8 mouse cellular contexts compared by ENCODE assay signal in genomic region chr8:94917352-94917751, GRCm38 (mm10). TPM values are rescaled to one million over a fixed set of nuclear protein-coding genes. Genes with fewer than 3 reads are reported as not detected.
A peak's percentile ranks its signal among the peaks of the same experiment; 100 is the strongest.
DNase-seq lines count a peak whose midpoint lies in the region; ATAC-seq and TF ChIP-seq lines count a peak whose summit lies in the region.

No protein-coding gene starts in this region.

- POLR2A ChIA-PET in Patski (lab: Charles Lee): interaction anchor here (1.2 kb wide), 1 partner anchor 65 kb away, joined by 3 read pairs; no protein-coding TSS in a partner anchor

- in situ Hi-C loops in Patski (cut with MboI; ENCODE audit: low pct_unique_long_range_greater_than_20kb): no loop called here

- peaks cover 52% of the 10 kb centered on the region for H3K4me1 ChIP-seq in hindbrain, embryonic 13.5 days (replicated peaks)

- no peak for TF ChIP-seq CTCF in Patski (IDR thresholded peaks at IDR 0.05)

- H3K9ac ChIP-seq in hindbrain, embryonic 13.5 days: peak overlapping the region; percentile 70

- CTCF ChIA-PET in Patski (lab: Charles Lee): interaction anchor here (0.8 to 1.5 kb wide), 5 partner anchors 10 to 79 kb away, joined by 3 to 6 read pairs (median 3); no protein-coding TSS in a partner anchor

- 0% methylated on average over 26 of the region's 27 CpGs for WGBS in hindbrain, embryonic 13.5 days

- peak overlapping the region; percentile 51 for H3K4me3 ChIP-seq in hindbrain, embryonic 13.5 days

- H3K9me3 ChIP-seq in hindbrain, embryonic 13.5 days: no peaks in the 10 kb centered on the region

- H3K27me3 ChIP-seq in Patski: no peaks in the 10 kb centered on the region
- H3K27me3 ChIP-seq in hindbrain, embryonic 13.5 days: peaks cover 73% of the 10 kb centered on the region

- peak; percentile 71 for DNase-seq in Patski (ENCODE audit: low read depth, low spot score)
- DNase-seq in cerebellum, adult 9-10 months: peak; percentile 17
- peak; percentile 76 to 78 for DNase-seq in frontal cortex, postnatal 14 days (ENCODE audit: low spot score in 2 of 2)
- DNase-seq in left cerebral cortex, adult 18-20 months (ENCODE audit: low spot score in 2 of 2): peak; percentile 50 to 63
- peak; percentile 97 to 98 for DNase-seq in lung, postnatal 4 days
- DNase-seq in right cerebral cortex, adult 18-20 months: peak; percentile 72
- DNase-seq in urinary bladder, postnatal 14 days (ENCODE audit: low spot score): peak; percentile 95

- peak overlapping the region; percentile 79 for H3K4me2 ChIP-seq in hindbrain, embryonic 13.5 days

- H3K36me3 ChIP-seq in hindbrain, embryonic 13.5 days: no peaks in the 10 kb centered on the region

- peak overlapping the region; percentile 52; the same call in 1 of the 2 replicates for H3K27ac ChIP-seq in hindbrain, embryonic 13.5 days

- peak; percentile 95 for ATAC-seq in Patski
- peak; percentile 82 for ATAC-seq in hindbrain, embryonic 13.5 days (ENCODE audit: low FRiP score)

RNA-seq across cellular contexts. Expression of gene Ccdc102a, which starts 0.5 kb away (rescaled TPM):
- polyA plus RNA-seq in Patski (2021): 39.7 TPM
- polyA plus RNA-seq in hindbrain, embryonic 13.5 days (2015; fragmentation: Nextera tagmentation; extraction: Ambion mirVana): 6.3 and 7.8 TPM in 2 replicates
- 1 to 10 TPM; 1.5 to 1.9 TPM for total RNA-seq in left cerebral cortex, adult 18-20 months (2021)

RNA-seq across cellular contexts. Expression of gene Adgrg5, which starts 6.1 kb away (rescaled TPM):
- not detected for polyA plus RNA-seq in Patski (2021)
- polyA plus RNA-seq in hindbrain, embryonic 13.5 days (2015; fragmentation: Nextera tagmentation; extraction: Ambion mirVana): not detected in 2 replicates
- total RNA-seq in left cerebral cortex, adult 18-20 months (2021): not detected

RNA-seq across cellular contexts. Expression of gene Dok4, which starts 41.2 kb away (rescaled TPM):
- polyA plus RNA-seq in Patski (2021): 46.4 TPM
- 58.0 and 59.0 TPM in 2 replicates for polyA plus RNA-seq in hindbrain, embryonic 13.5 days (2015; fragmentation: Nextera tagmentation; extraction: Ambion mirVana)
- 10 to 100 TPM; 18.6 to 20.9 TPM for total RNA-seq in left cerebral cortex, adult 18-20 months (2021)

RNA-seq across cellular contexts. Expression of gene Adgrg1, which starts 57.2 kb away (rescaled TPM):
- polyA plus RNA-seq in Patski (2021): 294 TPM
- 158 and 162 TPM in 2 replicates for polyA plus RNA-seq in hindbrain, embryonic 13.5 days (2015; fragmentation: Nextera tagmentation; extraction: Ambion mirVana)
- total RNA-seq in left cerebral cortex, adult 18-20 months (2021): 10 to 100 TPM; 81.2 to 81.3 TPM

Comparison
In these comparisons a context has a peak if more than half of its experiments do, and no peak if none do; other contexts are left out.
1. Peak in every context shown above with its lines: DNase-seq, ATAC-seq, H3K4me3 ChIP-seq and H3K27ac ChIP-seq.
2. DNase-seq: peak in every context shown above with its lines; median percentile 98 in lung, postnatal 4 days; 95 in urinary bladder, postnatal 14 days; 77 in frontal cortex, postnatal 14 days; 72 in right cerebral cortex, adult 18-20 months; 71 in Patski; 56 in left cerebral cortex, adult 18-20 months; 17 in cerebellum, adult 9-10 months.